Mouse (Mus musculus) testis, adult 2 months (tissue): ENCODE measurements around the gene Sgtb. TPM values are rescaled to one million over a fixed set of nuclear protein-coding genes. Genes with fewer than 3 reads are reported as not detected.

Experiments
- H3K27ac ChIP-seq: fragments of 200-500 bp; 2 replicates; pipeline ENCODE4 v1.5.1; 2012; ENCODE audit warnings: low read depth, low read length; ENCODE audit not compliant: control insufficient read depth, insufficient read depth
- H3K27me3 ChIP-seq: fragments of 200-500 bp; 2 replicates; pipeline ENCODE4 v1.6.1; 2012; ENCODE audit warnings: mild to moderate bottlenecking, low read length, moderate library complexity; ENCODE audit not compliant: control insufficient read depth, insufficient read depth
- H3K36me3 ChIP-seq: fragments of 200-500 bp; 2 replicates; pipeline ENCODE4 v1.6.1; 2012; ENCODE audit warnings: mild to moderate bottlenecking, low read length; ENCODE audit not compliant: control insufficient read depth, insufficient read depth
- H3K4me1 ChIP-seq: fragments of 200-500 bp; 2 replicates; pipeline ENCODE4 v1.6.1; 2012; ENCODE audit warnings: low read length; ENCODE audit not compliant: control insufficient read depth, insufficient read depth
- H3K4me3 ChIP-seq: fragments of 200-500 bp; 2 replicates; pipeline ENCODE4 v1.5.1; 2012; ENCODE audit warnings: low read depth, mild to moderate bottlenecking, low read length, moderate library complexity, mixed read lengths; ENCODE audit not compliant: control insufficient read depth
- CTCF ChIP-seq: fragments of 200-500 bp; IDR thresholded peaks from 2 replicates; pipeline ENCODE4 v1.5.1; 2012; ENCODE audit warnings: low read depth, mild to moderate bottlenecking, inconsistent platforms, low read length, moderate library complexity; ENCODE audit not compliant: control insufficient read depth, insufficient read depth, insufficient replicate concordance
- POLR2A ChIP-seq: fragments of 200-500 bp; IDR thresholded peaks from 2 replicates; pipeline ENCODE4 v1.6.1; 2012; ENCODE audit warnings: low read depth, mild to moderate bottlenecking, inconsistent platforms, low read length, moderate library complexity; ENCODE audit not compliant: control insufficient read depth
- polyA plus RNA-seq: library from polyadenylated mRNA; depleted of rRNA; stranded (reverse); fragments of >200 nt; gene quantifications from 2 replicates; pipeline ENCODE4 v1.2.3, GENCODE M21; 2012

Sgtb gene
- polyA plus RNA-seq, 1 experiment, result 1.4 TPM

DNA sequence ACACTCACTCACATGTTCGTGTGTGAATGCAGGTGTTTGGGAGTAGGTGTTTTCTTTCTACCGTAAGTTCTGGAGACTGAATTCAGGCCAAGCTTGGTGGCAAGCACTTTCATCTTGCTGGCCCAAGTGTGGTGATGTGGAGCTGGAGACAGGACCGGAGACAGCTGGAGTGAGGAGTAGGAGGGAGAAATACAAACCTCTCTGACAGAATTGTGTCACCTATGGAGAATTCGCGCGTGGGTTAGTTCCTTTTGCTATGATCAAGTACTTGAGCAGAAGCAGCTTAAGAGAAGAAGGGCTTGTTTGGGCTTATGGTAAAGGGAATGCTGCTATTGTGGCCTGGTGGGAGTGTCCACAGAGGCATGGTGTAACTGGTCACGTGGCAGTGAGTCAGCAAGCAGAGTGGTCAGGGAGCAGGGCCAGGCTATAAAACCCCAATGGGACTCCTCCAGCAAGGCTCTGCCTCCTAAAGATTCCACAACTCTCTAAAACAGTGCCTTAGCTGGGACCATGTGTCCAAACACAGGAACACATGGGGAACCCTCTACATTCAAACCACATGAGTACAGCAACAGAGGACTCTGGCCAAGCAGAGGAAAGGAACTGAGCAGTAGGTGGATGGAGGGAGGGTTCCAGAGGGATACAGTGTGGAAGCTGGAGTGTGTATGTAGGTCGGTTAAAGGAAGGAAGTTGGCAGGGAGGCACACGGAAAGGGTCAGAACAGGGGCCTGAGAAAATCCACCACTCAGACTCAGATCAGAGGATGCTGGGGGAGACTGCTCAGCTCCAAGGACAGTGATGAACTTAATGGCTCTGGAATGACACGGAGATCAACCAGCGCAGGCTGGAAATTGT is 14.8 kb upstream of the Sgtb start:
- TF ChIP-seq POLR2A, result no peak
- TF ChIP-seq CTCF, result no peak
- H3K4me1 ChIP-seq, result no peaks in the 10 kb centered on the region
- no peaks in the 10 kb centered on the region for H3K27me3 ChIP-seq
- H3K4me3 ChIP-seq, result no peak overlapping the region
- H3K27ac ChIP-seq, result no peak overlapping the region
- no peaks in the 10 kb centered on the region for H3K36me3 ChIP-seq

DNA sequence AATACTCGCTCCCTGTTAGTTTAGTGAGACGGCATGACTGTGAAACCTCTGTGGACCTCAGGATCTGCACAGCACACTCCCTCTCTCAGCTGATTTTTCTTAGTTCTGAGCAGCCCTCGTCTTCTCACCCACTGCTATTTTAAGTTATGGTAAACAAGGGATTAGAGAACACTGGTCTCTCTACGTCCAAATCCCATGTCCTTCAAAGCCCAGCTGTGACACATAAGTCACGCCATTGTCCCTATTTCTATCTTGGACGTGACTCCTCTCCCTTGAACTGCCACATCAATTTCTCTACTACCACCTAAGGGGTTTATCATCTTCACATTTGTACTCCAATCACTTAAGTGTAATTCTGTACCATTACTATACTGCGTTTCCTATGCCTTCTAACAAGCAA is 13.6 kb upstream of the Sgtb start:
- no peaks in the 10 kb centered on the region for H3K4me1 ChIP-seq
- no peak overlapping the region for H3K27ac ChIP-seq
- no peak overlapping the region for H3K4me3 ChIP-seq
- TF ChIP-seq POLR2A, result no peak
- TF ChIP-seq CTCF, result no peak
- no peaks in the 10 kb centered on the region for H3K27me3 ChIP-seq
- no peaks in the 10 kb centered on the region for H3K36me3 ChIP-seq

DNA sequence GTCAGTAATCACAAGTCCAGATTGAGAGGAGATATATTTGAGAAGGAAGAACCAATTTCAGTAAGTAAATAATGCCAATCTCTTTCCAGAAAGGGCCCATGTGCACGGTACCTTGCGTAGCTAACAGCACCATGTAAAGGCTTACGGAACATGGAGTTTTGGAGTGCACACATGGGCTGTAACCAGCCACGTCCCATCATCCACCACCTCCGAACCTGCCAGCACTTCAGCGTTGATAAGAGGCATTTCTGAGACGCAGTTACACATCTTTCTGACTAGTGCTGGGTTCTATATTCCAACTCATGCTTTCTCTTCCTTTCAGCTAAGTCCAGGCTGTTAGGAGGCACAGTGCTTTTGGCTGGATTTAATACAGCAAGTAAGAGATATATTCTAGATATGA is 12.4 kb upstream of the Sgtb start:
- Histone ChIP-seq H3K27ac (no peak overlapping the region), H3K27me3 (no peaks in the 10 kb centered on the region), H3K4me1 (no peaks in the 10 kb centered on the region), H3K36me3 (no peaks in the 10 kb centered on the region), H3K4me3 (no peak overlapping the region)
- TF ChIP-seq POLR2A (no peak), CTCF (no peak)

DNA sequence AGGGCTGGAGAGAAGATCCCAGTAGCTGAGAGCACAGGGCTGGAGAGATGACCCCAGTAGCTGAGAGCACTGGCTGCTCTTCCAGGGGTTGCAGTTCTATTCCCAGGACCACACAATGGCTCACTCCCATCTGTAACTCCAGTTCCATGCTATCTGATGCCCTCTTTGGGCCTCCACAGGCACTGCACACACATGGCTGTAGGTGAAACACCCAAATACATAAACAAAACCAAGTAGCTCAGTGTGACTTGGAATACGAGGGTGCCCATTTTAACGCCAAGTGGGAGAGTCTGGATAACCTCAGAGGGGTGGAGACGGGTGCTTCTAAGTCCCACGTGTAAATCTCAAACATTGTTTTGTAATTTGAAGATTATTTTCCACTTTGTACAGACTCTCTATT is 9.1 kb upstream of the Sgtb start:
- Histone ChIP-seq H3K4me1 (no peaks in the 10 kb centered on the region), H3K4me3 (no peak overlapping the region), H3K27me3 (no peaks in the 10 kb centered on the region), H3K27ac (no peak overlapping the region), H3K36me3 (no peaks in the 10 kb centered on the region)
- TF ChIP-seq POLR2A (no peak), CTCF (no peak)

DNA sequence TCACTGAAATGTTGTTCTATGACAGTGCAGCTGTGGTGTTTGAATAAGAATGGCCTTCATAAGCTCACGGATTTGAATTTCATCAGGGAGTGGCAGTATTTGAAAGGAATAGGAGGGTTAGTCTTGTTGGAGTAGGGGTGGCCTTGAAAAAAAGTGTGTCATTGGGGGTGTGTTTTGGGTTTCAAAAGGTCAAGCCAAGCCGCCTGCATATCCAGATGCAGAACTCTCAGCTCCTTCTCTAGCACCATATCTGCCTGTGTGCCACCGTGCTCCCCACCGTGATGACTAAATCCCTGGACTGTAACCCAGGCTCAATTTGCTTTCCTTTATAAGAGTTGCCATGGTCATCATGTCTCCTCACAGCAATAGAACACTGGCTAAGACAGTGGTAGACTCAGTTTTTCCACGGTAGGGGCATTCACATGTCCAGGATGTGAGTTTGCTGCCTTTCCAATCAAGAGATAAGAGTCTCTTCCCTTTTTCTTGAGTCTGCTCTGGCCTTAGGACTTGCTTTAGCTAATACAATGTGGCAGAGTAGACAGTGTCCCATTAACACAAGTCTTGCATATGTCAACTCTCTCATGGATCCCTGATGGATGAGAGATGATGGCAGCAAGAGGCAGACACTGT is 7.8 kb upstream of the Sgtb start:
- no peak for TF ChIP-seq POLR2A
- no peak for TF ChIP-seq CTCF
- Histone ChIP-seq H3K27me3 (no peaks in the 10 kb centered on the region), H3K4me3 (no peak overlapping the region), H3K4me1 (no peaks in the 10 kb centered on the region), H3K36me3 (no peaks in the 10 kb centered on the region), H3K27ac (no peak overlapping the region)

DNA sequence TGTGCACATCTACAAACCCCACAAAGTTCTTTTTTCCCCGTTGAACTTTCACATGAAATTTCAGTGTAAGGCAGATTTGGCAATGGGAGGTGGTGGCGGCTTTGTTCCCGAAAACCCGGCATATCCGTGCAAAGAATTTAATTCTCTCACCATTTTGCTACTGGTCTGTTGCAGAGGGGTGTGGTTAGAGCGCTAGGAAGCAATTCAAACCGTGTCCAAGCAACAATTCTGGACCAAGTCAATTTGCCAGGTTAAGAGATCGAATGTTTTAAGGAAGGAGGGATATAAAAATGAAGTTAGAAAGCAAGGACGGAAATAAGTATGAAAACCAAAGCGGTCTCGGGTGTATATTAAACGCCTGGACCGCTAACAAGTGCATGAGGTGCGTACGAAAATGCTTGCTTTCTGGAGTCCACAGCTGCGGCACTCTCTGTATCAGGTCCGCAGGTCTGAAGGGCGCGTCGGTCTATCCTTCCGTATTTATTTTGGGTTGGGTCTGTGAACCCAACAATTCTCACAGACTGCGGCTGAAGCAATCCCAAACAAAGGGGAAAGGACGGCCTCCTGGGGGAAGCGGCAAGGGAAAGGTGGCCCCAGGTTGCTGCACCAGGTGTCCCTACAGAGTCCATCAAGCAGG is 772 bp upstream of the Sgtb start:
- H3K4me3 ChIP-seq, result peak overlapping the region; percentile 94
- H3K27me3 ChIP-seq, result no peaks in the 10 kb centered on the region
- H3K36me3 ChIP-seq, result no peaks in the 10 kb centered on the region
- H3K27ac ChIP-seq, result peak overlapping the region; percentile 71
- H3K4me1 ChIP-seq, result peaks cover 10% of the 10 kb centered on the region
- TF ChIP-seq CTCF (no peak), POLR2A (no peak)

DNA sequence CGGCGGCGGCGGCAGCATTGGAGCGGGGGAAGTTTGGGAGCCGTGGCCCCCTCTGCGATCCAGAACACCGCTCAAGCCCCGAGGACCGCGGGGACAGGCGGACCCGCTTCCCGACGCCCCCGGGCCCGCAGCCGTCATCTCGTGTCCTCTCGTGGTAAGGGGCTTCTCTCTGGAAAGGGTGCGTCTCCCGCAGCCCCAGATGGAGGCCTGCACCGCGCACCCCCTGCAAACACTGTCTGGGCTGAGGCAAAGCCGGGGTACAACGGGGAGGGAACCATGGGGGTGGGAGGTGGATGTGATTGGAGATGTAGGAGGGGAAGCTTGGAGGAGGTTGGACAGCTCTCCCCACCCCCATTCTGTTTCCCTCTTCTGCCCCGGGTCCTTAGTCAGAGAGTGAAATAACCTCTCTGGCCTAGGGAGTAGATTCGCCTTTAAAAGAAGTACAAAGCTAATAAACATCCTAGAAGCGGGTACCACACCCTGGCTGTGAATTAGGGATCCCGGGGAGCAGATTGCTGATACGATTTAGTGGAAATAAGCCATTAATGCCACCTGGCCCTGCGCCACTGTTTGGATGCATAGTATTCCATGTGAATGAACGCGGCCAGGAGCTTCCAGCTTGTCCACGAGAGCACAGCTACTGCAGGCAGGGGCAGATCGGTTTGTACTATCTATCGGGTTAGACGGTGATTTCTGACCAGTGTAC is 428 bp downstream of the Sgtb start:
- no peak for TF ChIP-seq POLR2A
- no peak for TF ChIP-seq CTCF
- Histone ChIP-seq H3K4me3 (peak overlapping the region; percentile 92), H3K27me3 (no peaks in the 10 kb centered on the region), H3K36me3 (no peaks in the 10 kb centered on the region), H3K4me1 (peaks cover 10% of the 10 kb centered on the region), H3K27ac (no peak overlapping the region)
